Comparison of ENCODE assay signal across 31 mouse cellular contexts in the genomic region with DNA sequence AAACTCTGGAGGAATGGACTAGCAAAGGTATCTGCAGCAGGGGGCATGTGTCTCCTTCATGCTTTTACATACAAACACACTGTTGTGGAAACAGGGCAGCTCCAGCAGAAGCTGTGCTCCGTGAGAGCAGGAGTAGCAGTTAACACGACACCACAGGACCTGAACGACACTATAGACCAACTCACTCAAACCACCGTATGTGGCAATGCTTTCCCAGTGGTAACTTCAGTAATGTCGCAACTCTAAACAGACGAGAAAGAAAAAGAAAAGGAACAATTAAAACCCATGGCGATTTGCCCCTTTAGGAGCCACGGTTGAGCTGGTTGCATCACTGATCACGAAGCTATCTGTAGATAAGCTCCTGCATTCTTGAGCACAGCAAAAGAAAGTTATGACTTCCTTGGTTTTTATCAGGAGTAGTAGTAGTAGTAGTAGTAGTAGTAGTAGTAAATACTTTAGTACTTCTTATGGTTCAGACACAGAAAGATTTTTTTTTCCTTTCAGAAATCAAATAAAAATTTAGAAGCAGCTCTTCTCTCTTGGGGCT. TPM values are rescaled to one million over a fixed set of nuclear protein-coding genes. Genes with fewer than 3 reads are reported as not detected.
A peak's percentile ranks its signal among the peaks of the same experiment; 100 is the strongest.
DNase-seq lines count a peak whose midpoint lies in the region; ATAC-seq and TF ChIP-seq lines count a peak whose summit lies in the region.
"Had no signal": no experiment of that assay in that cellular context is flagged by ENCODE, and none has a peak within 500 bp of the region (broad histone marks: within the 10 kb centered on the region; RNA-seq: fewer than 3 reads in every experiment).

No protein-coding gene starts in this region.

- peak; percentile 76 for ATAC-seq in granulocyte monocyte progenitor cell, adult 5-6 weeks (replicated peaks; ENCODE audit: poor library complexity, severe bottlenecking)
- ATAC-seq in neutrophil, adult 5-6 weeks (ENCODE audit: extremely low read depth, insufficient number of reproducible peaks, low FRiP score, poor library complexity, severe bottlenecking), result peak; percentile 57; the same call in 1 of the 2 replicates
- ATAC-seq: forebrain, embryonic 15.5 days; hindbrain, embryonic 16.5 days had no signal

- H3K27me3 ChIP-seq in C2C12 (ENCODE audit: control insufficient read depth, insufficient read depth, insufficient read length), result no peaks in the 10 kb centered on the region
- H3K27me3 ChIP-seq: embryonic facial prominence, embryonic 12.5 days; forebrain, embryonic 15.5 days; heart, embryonic 15.5 days; limb, embryonic 15.5 days; neural tube, embryonic 15.5 days had no signal

- TF ChIP-seq CTCF in C2C12 (IDR thresholded peaks at IDR 0.05; ENCODE audit: control insufficient read depth, insufficient read depth, insufficient read length), result no peak

- H3K4me3 ChIP-seq in C2C12 (ENCODE audit: insufficient read depth, poor library complexity, severe bottlenecking), result no peak overlapping the region
- H3K4me3 ChIP-seq: embryonic facial prominence, embryonic 12.5 days; forebrain, embryonic 15.5 days; gastrocnemius, adult 2 months; heart, embryonic 10.5 days; heart, embryonic 15.5 days; layer of hippocampus, adult 2 months; limb, embryonic 10.5 days; limb, embryonic 15.5 days; neural tube, embryonic 15.5 days had no signal

- H3ac ChIP-seq in C2C12 (ENCODE audit: control insufficient read depth, insufficient read length, low read depth), result no peak overlapping the region

- no peaks in the 10 kb centered on the region for H3K79me3 ChIP-seq in C2C12 (ENCODE audit: low read depth)

- peak; percentile 45 for DNase-seq in MEL-GATA-1-ER (ENCODE audit: extremely low read depth, low read depth)
- no peak for DNase-seq in thymus, adult 18-20 months
- no peak for DNase-seq in thymus, postnatal 4 days
- DNase-seq: adrenal gland, postnatal 36 days; cerebellum, adult 11 months; cerebellum, adult 9-10 months; cerebellum, postnatal 36 days; embryo, embryonic 11 days; gastrocnemius, adult 2 months; kidney, adult 2 months; kidney, postnatal 36 days; lung, embryonic 14.5 days; lung, postnatal 36 days; midbrain, embryonic 14.5 days; right cerebral cortex, adult 18-20 months; right cerebral cortex, postnatal 4 days; thymus, adult 2 months had no signal

- no peaks in the 10 kb centered on the region for H3K36me3 ChIP-seq in C2C12 (ENCODE audit: control insufficient read depth, insufficient read depth)
- H3K36me3 ChIP-seq: embryonic facial prominence, embryonic 12.5 days; forebrain, embryonic 15.5 days; G1E; heart, embryonic 10.5 days; heart, embryonic 15.5 days; limb, embryonic 10.5 days; limb, embryonic 15.5 days; neural tube, embryonic 15.5 days had no signal

- no peaks in the 10 kb centered on the region for H3K79me2 ChIP-seq in C2C12 (ENCODE audit: control insufficient read depth, insufficient read depth)

TF ChIP-seq in C2C12, 6 proteins besides CTCF, POLR2A, EP300 and RAD21:
- TF ChIP-seq FOSL1 (IDR thresholded peaks at IDR 0.05; ENCODE audit: insufficient read depth, low read length, poor library complexity, severe bottlenecking) (no peak), MYOD1 (IDR thresholded peaks at IDR 0.05; ENCODE audit: control insufficient read depth, insufficient read length, low read depth) (no peak), CEBPB (IDR thresholded peaks at IDR 0.05; ENCODE audit: low read depth) (peak; percentile 77)

RNA-seq across cellular contexts. Expression of gene Far2, which starts 58.7 kb away (rescaled TPM):
- 0.11 TPM for polyA plus RNA-seq in C2C12 (2012; fragmentation: generic; extraction: Trizol)
- 15.3 and 19.3 TPM in 2 replicates for total RNA-seq in granulocyte monocyte progenitor cell, adult 5-6 weeks (2014; fragmentation: Nextera tagmentation)
- 21.8 and 22.4 TPM in 2 replicates for total RNA-seq in granulocyte monocyte progenitor cell, adult 5-6 weeks (2017)
- total RNA-seq in neutrophil, adult 5-6 weeks (2017), result 0.37 and 0.81 TPM in 2 replicates
- total RNA-seq: heart, postnatal 25 days had no signal
